Mouse (Mus musculus) myocyte (in vitro differentiated cells): ENCODE measurements around the gene 2700097O09Rik.

Experiments used
- MAX ChIP-seq: IDR thresholded peaks from one replicate; pipeline ENCODE4 v1.6.1; 2011; ENCODE audit warnings: low read depth, mild to moderate bottlenecking, control low read depth
- MYOD1 ChIP-seq, 3 experiments: IDR thresholded peaks; one replicate each; pipeline ENCODE4 v1.6.1; 2011; ENCODE audit warnings: control low read depth in 2 of 3, low read depth in 2 of 3, mild to moderate bottlenecking in 2 of 3, moderate library complexity in 1 of 3; ENCODE audit not compliant: insufficient read length in 2 of 3, control insufficient read depth in 1 of 3
- POLR2A ChIP-seq: IDR thresholded peaks from one replicate; pipeline ENCODE4 v1.6.1; 2011; ENCODE audit warnings: low read depth, mild to moderate bottlenecking, control low read depth, moderate library complexity; ENCODE audit not compliant: insufficient read length
- POLR2AphosphoS2 ChIP-seq: IDR thresholded peaks from one replicate; pipeline ENCODE4 v1.6.1; 2011; ENCODE audit warnings: low read depth, control low read depth; ENCODE audit not compliant: insufficient read length
- TCF12 ChIP-seq: IDR thresholded peaks from one replicate; pipeline ENCODE4 v1.6.1; 2011; ENCODE audit warnings: mild to moderate bottlenecking, control low read depth; ENCODE audit not compliant: poor library complexity, insufficient read depth, severe bottlenecking

DNA sequence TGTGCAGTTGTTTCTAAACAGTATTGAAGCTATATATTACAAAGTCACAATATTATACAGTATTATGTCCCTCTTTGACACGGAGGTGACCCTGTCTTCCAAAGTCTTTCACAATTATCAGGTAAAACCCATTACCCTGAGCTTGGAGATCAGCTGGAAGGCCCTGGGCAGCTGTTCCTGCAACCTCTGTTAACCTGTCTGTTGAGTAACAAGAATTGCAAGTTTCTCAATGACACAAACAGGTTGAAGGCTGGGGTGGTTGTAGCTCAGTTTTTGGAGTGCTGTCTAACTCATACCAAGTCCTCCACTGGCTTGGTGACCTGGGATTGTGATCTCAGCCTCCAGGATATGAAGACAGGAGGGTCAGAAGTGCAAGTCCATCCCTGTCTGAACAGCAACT is 66.9 kb downstream of the 2700097O09Rik start:
- TF ChIP-seq POLR2A = no peak
- TF ChIP-seq TCF12 = no peak
- TF ChIP-seq MYOD1 (IDR thresholded peaks at IDR 0.05; ENCODE audit: control insufficient read depth in 1 of 3, insufficient read length in 2 of 3, low read depth in 2 of 3) = no peak
- no peak for TF ChIP-seq POLR2AphosphoS2
- TF ChIP-seq MAX = no peak
